ENCODE assay signal across 9 mouse cellular contexts in the genomic region with DNA sequence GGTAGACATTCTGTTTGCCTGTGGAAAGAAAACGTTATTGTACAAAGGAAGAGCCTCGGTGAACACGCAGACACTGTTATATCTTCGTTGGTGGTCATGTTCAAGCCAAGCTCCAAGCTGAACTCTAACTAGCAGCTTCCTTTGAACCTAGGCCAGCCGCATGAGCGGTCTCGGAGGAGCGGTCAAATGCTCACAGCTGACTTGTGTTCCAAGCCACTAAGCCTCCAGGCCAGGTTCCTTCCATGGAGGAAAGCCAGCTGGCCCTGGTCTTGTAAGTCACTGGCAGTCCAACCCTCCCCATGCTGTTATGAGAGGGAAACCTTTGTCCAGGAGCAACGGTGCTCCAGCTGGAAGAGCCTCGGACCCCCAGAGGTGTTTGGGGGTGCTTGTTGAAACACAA.
DNase-seq lines count a peak whose midpoint lies in the region; ATAC-seq and TF ChIP-seq lines count a peak whose summit lies in the region.
"Had no signal": no experiment of that assay in that cellular context is flagged by ENCODE, and none has a peak within 500 bp of the region (broad histone marks: within the 10 kb centered on the region; RNA-seq: fewer than 3 reads in every experiment).

No protein-coding gene starts in this region.

- 56% methylated on average over 10 of the region's 10 CpGs for WGBS in embryonic facial prominence, embryonic 15.5 days
- 23% methylated on average over 10 of the region's 10 CpGs for WGBS in kidney, embryonic 15.5 days
- 32% methylated on average over 10 of the region's 10 CpGs for WGBS in stomach, postnatal 0 days
- WGBS in forebrain, embryonic 15.5 days, result 77% methylated on average over 10 of the region's 10 CpGs

- H3K4me3 ChIP-seq in embryonic facial prominence, embryonic 15.5 days (replicated peaks), result no peak overlapping the region
- no peak overlapping the region for H3K4me3 ChIP-seq in kidney, embryonic 15.5 days (replicated peaks)
- no peak overlapping the region for H3K4me3 ChIP-seq in stomach, postnatal 0 days (ENCODE audit: low read depth, low read length)
- H3K4me3 ChIP-seq in forebrain, embryonic 15.5 days, result no peak overlapping the region
- H3K4me3 ChIP-seq: liver, embryonic 13.5 days had no signal

- no peaks in the 10 kb centered on the region for H3K36me3 ChIP-seq in embryonic facial prominence, embryonic 15.5 days
- no peaks in the 10 kb centered on the region for H3K36me3 ChIP-seq in kidney, embryonic 15.5 days
- H3K36me3 ChIP-seq in stomach, postnatal 0 days (ENCODE audit: control insufficient read depth, insufficient read depth, low read length), result no peaks in the 10 kb centered on the region
- H3K36me3 ChIP-seq in forebrain, embryonic 15.5 days, result no peaks in the 10 kb centered on the region
- H3K36me3 ChIP-seq: liver, embryonic 13.5 days had no signal

- 0 out of 2 replicates have a peak, but pooled peaks have one; percentile 40 for ATAC-seq in embryonic facial prominence, embryonic 15.5 days (ENCODE audit: insufficient number of reproducible peaks, low FRiP score, low TSS enrichment, low read depth)
- ATAC-seq in kidney, embryonic 15.5 days (replicated peaks; ENCODE audit: low FRiP score), result peak; percentile 80
- peak; percentile 53; the same call in 1 of the 2 replicates for ATAC-seq in stomach, postnatal 0 days (ENCODE audit: low FRiP score, low TSS enrichment)
- no peak for ATAC-seq in forebrain, embryonic 15.5 days (replicated peaks)

- no peak overlapping the region for H3K9ac ChIP-seq in embryonic facial prominence, embryonic 15.5 days
- H3K9ac ChIP-seq in kidney, embryonic 15.5 days, result no peak overlapping the region
- H3K9ac ChIP-seq in stomach, postnatal 0 days (ENCODE audit: low read length), result no peak overlapping the region
- H3K9ac ChIP-seq in forebrain, embryonic 15.5 days (replicated peaks), result no peak overlapping the region
- H3K9ac ChIP-seq: liver, embryonic 13.5 days had no signal

- H3K9me3 ChIP-seq in embryonic facial prominence, embryonic 15.5 days (replicated peaks), result no peaks in the 10 kb centered on the region
- no peaks in the 10 kb centered on the region for H3K9me3 ChIP-seq in kidney, embryonic 15.5 days (replicated peaks)
- H3K9me3 ChIP-seq in stomach, postnatal 0 days (ENCODE audit: control insufficient read depth, low read length), result no peaks in the 10 kb centered on the region
- no peaks in the 10 kb centered on the region for H3K9me3 ChIP-seq in forebrain, embryonic 15.5 days
- H3K9me3 ChIP-seq: liver, embryonic 13.5 days had no signal

- no peaks in the 10 kb centered on the region for H3K27me3 ChIP-seq in embryonic facial prominence, embryonic 15.5 days
- no peaks in the 10 kb centered on the region for H3K27me3 ChIP-seq in kidney, embryonic 15.5 days
- H3K27me3 ChIP-seq in stomach, postnatal 0 days (ENCODE audit: control insufficient read depth, insufficient read depth, low read length), result no peaks in the 10 kb centered on the region
- H3K27me3 ChIP-seq in forebrain, embryonic 15.5 days, result no peaks in the 10 kb centered on the region
- H3K27me3 ChIP-seq: liver, embryonic 13.5 days had no signal

- no peak overlapping the region for H3K27ac ChIP-seq in embryonic facial prominence, embryonic 15.5 days (replicated peaks)
- H3K27ac ChIP-seq in kidney, embryonic 15.5 days, result peak overlapping the region; percentile 66
- peak overlapping the region; percentile 24; the same call in 1 of the 2 replicates for H3K27ac ChIP-seq in stomach, postnatal 0 days (replicated peaks)
- no peak overlapping the region for H3K27ac ChIP-seq in forebrain, embryonic 15.5 days (replicated peaks)
- H3K27ac ChIP-seq: liver, embryonic 13.5 days had no signal

- no peak for TF ChIP-seq EP300 in stomach, postnatal 0 days (optimal IDR thresholded peaks at IDR 0.05)

- H3K4me2 ChIP-seq in embryonic facial prominence, embryonic 15.5 days (replicated peaks), result no peak overlapping the region
- no peak overlapping the region for H3K4me2 ChIP-seq in kidney, embryonic 15.5 days
- H3K4me2 ChIP-seq in stomach, postnatal 0 days (replicated peaks; ENCODE audit: low read depth), result no peak overlapping the region
- H3K4me2 ChIP-seq in forebrain, embryonic 15.5 days (replicated peaks), result no peak overlapping the region
- H3K4me2 ChIP-seq: liver, embryonic 13.5 days had no signal

- 0 out of 2 replicates have a peak, but pooled peaks cover 4% of the 10 kb centered on the region for H3K4me1 ChIP-seq in embryonic facial prominence, embryonic 15.5 days
- H3K4me1 ChIP-seq in kidney, embryonic 15.5 days, result peaks cover 25% of the 10 kb centered on the region
- H3K4me1 ChIP-seq in stomach, postnatal 0 days (replicated peaks; ENCODE audit: control insufficient read depth, insufficient read depth), result peaks cover 3% of the 10 kb centered on the region; the same call in 1 of the 2 replicates
- H3K4me1 ChIP-seq in forebrain, embryonic 15.5 days, result no peaks in the 10 kb centered on the region
- H3K4me1 ChIP-seq: liver, embryonic 13.5 days had no signal

- TF ChIP-seq CTCF in stomach, postnatal 0 days (IDR thresholded peaks at IDR 0.05; ENCODE audit: low read depth), result no peak

- peak; percentile 14 for DNase-seq in embryo, embryonic 10 days (ENCODE audit: low spot score)
- no peak for DNase-seq in embryo, embryonic 9.5 days (ENCODE audit: extremely low spot score)
- DNase-seq in 3134 (ENCODE audit: extremely low read depth, insufficient read length, low spot score), result peak; percentile 8
- DNase-seq in stomach, postnatal 0 days (ENCODE audit: low spot score), result peak; percentile 39
- DNase-seq in spleen, postnatal 36 days (ENCODE audit: low spot score in 2 of 2), result no peak
- DNase-seq: liver, embryonic 13.5 days had no signal

Comparison
In these comparisons a context has a peak if more than half of its experiments do, and no peak if none do; other contexts are left out.
1. DNase-seq: peak in embryo, embryonic 10 days (single experiment), 3134 (single experiment) and stomach, postnatal 0 days (single experiment); none in embryo, embryonic 9.5 days (single experiment) and spleen, postnatal 36 days (0 of 2).
2. H3K27ac ChIP-seq: peak in kidney, embryonic 15.5 days (single experiment) and stomach, postnatal 0 days (single experiment); none in embryonic facial prominence, embryonic 15.5 days (single experiment) and forebrain, embryonic 15.5 days (single experiment).